ENCODE assay signal across 14 mouse cellular contexts in genomic region chr2:68292539-68293320, GRCm38 (mm10).
DNase-seq lines count a peak whose midpoint lies in the region; ATAC-seq and TF ChIP-seq lines count a peak whose summit lies in the region.
"Had no signal": no experiment of that assay in that cellular context is flagged by ENCODE, and none has a peak within 500 bp of the region (broad histone marks: within the 10 kb centered on the region; RNA-seq: fewer than 3 reads in every experiment).

No protein-coding gene starts in this region.

- TF ChIP-seq EP300 in stomach, postnatal 0 days (optimal IDR thresholded peaks at IDR 0.05), result no peak

- H3K4me2 ChIP-seq in kidney, embryonic 15.5 days, result 0 out of 2 replicates have a peak overlapping the region, but pooled peaks have one; percentile 25
- no peak overlapping the region for H3K4me2 ChIP-seq in neural tube, embryonic 12.5 days (replicated peaks)
- H3K4me2 ChIP-seq in limb, embryonic 11.5 days (ENCODE audit: low read depth, severe bottlenecking), result no peak overlapping the region
- H3K4me2 ChIP-seq in stomach, postnatal 0 days (replicated peaks; ENCODE audit: low read depth), result peak overlapping the region; percentile 25
- H3K4me2 ChIP-seq in midbrain, postnatal 0 days (ENCODE audit: low read depth, low read length, poor library complexity, severe bottlenecking), result no peak overlapping the region
- H3K4me2 ChIP-seq: embryonic facial prominence, embryonic 12.5 days had no signal

- H3K4me3 ChIP-seq in kidney, embryonic 15.5 days (replicated peaks), result no peak overlapping the region
- no peak overlapping the region for H3K4me3 ChIP-seq in kidney, adult 2 months (ENCODE audit: insufficient read depth, low read depth, low read length)
- no peak overlapping the region for H3K4me3 ChIP-seq in neural tube, embryonic 12.5 days
- H3K4me3 ChIP-seq in limb, embryonic 11.5 days (ENCODE audit: low read depth, low read length), result no peak overlapping the region
- H3K4me3 ChIP-seq in stomach, postnatal 0 days (ENCODE audit: low read depth, low read length), result 0 out of 2 replicates have a peak overlapping the region, but pooled peaks have one; percentile 4
- no peak overlapping the region for H3K4me3 ChIP-seq in midbrain, postnatal 0 days (ENCODE audit: low read depth, low read length)
- H3K4me3 ChIP-seq: embryonic facial prominence, embryonic 12.5 days had no signal

- TF ChIP-seq CTCF in kidney, adult 2 months (conservative IDR thresholded peaks at IDR 0.05; ENCODE audit: insufficient read depth, insufficient read length, low read depth, low read length), result no peak
- TF ChIP-seq CTCF in stomach, postnatal 0 days (IDR thresholded peaks at IDR 0.05; ENCODE audit: low read depth), result no peak
- TF ChIP-seq CTCF in midbrain, postnatal 0 days (IDR thresholded peaks at IDR 0.05), result no peak

- WGBS in kidney, embryonic 15.5 days, result 37% methylated on average over 16 of the region's 16 CpGs
- 61% methylated on average over 16 of the region's 16 CpGs for WGBS in kidney, adult 2 months
- 54% methylated on average over 16 of the region's 16 CpGs for WGBS in neural tube, embryonic 12.5 days
- WGBS in limb, embryonic 11.5 days, result 43% methylated on average over 16 of the region's 16 CpGs
- 41% methylated on average over 16 of the region's 16 CpGs for WGBS in stomach, postnatal 0 days
- WGBS in midbrain, postnatal 0 days, result 86% methylated on average over 16 of the region's 16 CpGs

- H3K27ac ChIP-seq in kidney, embryonic 15.5 days, result 0 out of 2 replicates have a peak overlapping the region, but pooled peaks have one; percentile 22
- no peak overlapping the region for H3K27ac ChIP-seq in kidney, adult 2 months (ENCODE audit: insufficient read depth, low read depth, low read length)
- H3K27ac ChIP-seq in neural tube, embryonic 12.5 days, result no peak overlapping the region
- H3K27ac ChIP-seq in limb, embryonic 11.5 days (replicated peaks; ENCODE audit: low read depth, low read length), result no peak overlapping the region
- H3K27ac ChIP-seq in stomach, postnatal 0 days (replicated peaks), result peak overlapping the region; percentile 56
- H3K27ac ChIP-seq in midbrain, postnatal 0 days (ENCODE audit: low read depth, low read length), result no peak overlapping the region
- H3K27ac ChIP-seq: embryonic facial prominence, embryonic 12.5 days had no signal

- peak; percentile 81 for ATAC-seq in kidney, embryonic 15.5 days (replicated peaks; ENCODE audit: low FRiP score)
- ATAC-seq in neural tube, embryonic 12.5 days (ENCODE audit: low FRiP score, low read depth), result peak; percentile 69; the same call in 1 of the 2 replicates
- peak; percentile 75 for ATAC-seq in limb, embryonic 11.5 days (ENCODE audit: insufficient number of reproducible peaks, low FRiP score, low TSS enrichment, low read depth)
- ATAC-seq in stomach, postnatal 0 days (ENCODE audit: low FRiP score, low TSS enrichment), result no peak; the same call in 1 of the 2 replicates
- no peak for ATAC-seq in midbrain, postnatal 0 days (ENCODE audit: low FRiP score)

- H3K27me3 ChIP-seq in kidney, embryonic 15.5 days, result no peaks in the 10 kb centered on the region
- no peaks in the 10 kb centered on the region for H3K27me3 ChIP-seq in kidney, adult 2 months (replicated peaks; ENCODE audit: control insufficient read depth, insufficient read depth, low read length)
- no peaks in the 10 kb centered on the region for H3K27me3 ChIP-seq in neural tube, embryonic 12.5 days (replicated peaks)
- H3K27me3 ChIP-seq in limb, embryonic 11.5 days (ENCODE audit: control insufficient read depth, insufficient read depth, low read length), result no peaks in the 10 kb centered on the region
- no peaks in the 10 kb centered on the region for H3K27me3 ChIP-seq in stomach, postnatal 0 days (ENCODE audit: control insufficient read depth, insufficient read depth, low read length)
- no peaks in the 10 kb centered on the region for H3K27me3 ChIP-seq in midbrain, postnatal 0 days (ENCODE audit: insufficient read depth, low read length)
- H3K27me3 ChIP-seq: embryonic facial prominence, embryonic 12.5 days had no signal

- H3K9ac ChIP-seq in kidney, embryonic 15.5 days, result no peak overlapping the region
- no peak overlapping the region for H3K9ac ChIP-seq in neural tube, embryonic 12.5 days
- no peak overlapping the region for H3K9ac ChIP-seq in limb, embryonic 11.5 days (ENCODE audit: low read length)
- no peak overlapping the region for H3K9ac ChIP-seq in stomach, postnatal 0 days (ENCODE audit: low read length)
- no peak overlapping the region for H3K9ac ChIP-seq in midbrain, postnatal 0 days (replicated peaks; ENCODE audit: low read length, poor library complexity, severe bottlenecking)
- H3K9ac ChIP-seq: embryonic facial prominence, embryonic 12.5 days had no signal

- H3K9me3 ChIP-seq in kidney, embryonic 15.5 days (replicated peaks), result no peaks in the 10 kb centered on the region
- H3K9me3 ChIP-seq in neural tube, embryonic 12.5 days, result no peaks in the 10 kb centered on the region
- H3K9me3 ChIP-seq in limb, embryonic 11.5 days (ENCODE audit: control insufficient read depth, low read length), result no peaks in the 10 kb centered on the region
- no peaks in the 10 kb centered on the region for H3K9me3 ChIP-seq in stomach, postnatal 0 days (ENCODE audit: control insufficient read depth, low read length)
- no peaks in the 10 kb centered on the region for H3K9me3 ChIP-seq in midbrain, postnatal 0 days (ENCODE audit: low read length)
- H3K9me3 ChIP-seq: embryonic facial prominence, embryonic 12.5 days had no signal

- peaks cover 13% of the 10 kb centered on the region for H3K4me1 ChIP-seq in kidney, embryonic 15.5 days
- H3K4me1 ChIP-seq in kidney, adult 2 months (ENCODE audit: control insufficient read depth, insufficient read depth, low read length), result no peaks in the 10 kb centered on the region
- peaks cover 10% of the 10 kb centered on the region; the same call in 1 of the 2 replicates for H3K4me1 ChIP-seq in neural tube, embryonic 12.5 days
- H3K4me1 ChIP-seq in limb, embryonic 11.5 days (ENCODE audit: control insufficient read depth, insufficient read depth, low read length), result peaks cover 8% of the 10 kb centered on the region; the same call in 1 of the 2 replicates
- H3K4me1 ChIP-seq in stomach, postnatal 0 days (replicated peaks; ENCODE audit: control insufficient read depth, insufficient read depth), result no peaks in the 10 kb centered on the region
- H3K4me1 ChIP-seq in midbrain, postnatal 0 days (ENCODE audit: insufficient read depth, low read length), result 0 out of 2 replicates have a peak, but pooled peaks cover 4% of the 10 kb centered on the region
- H3K4me1 ChIP-seq: embryonic facial prominence, embryonic 12.5 days had no signal

- no peaks in the 10 kb centered on the region for H3K36me3 ChIP-seq in kidney, embryonic 15.5 days
- H3K36me3 ChIP-seq in kidney, adult 2 months (ENCODE audit: control insufficient read depth, insufficient read depth, low read length), result no peaks in the 10 kb centered on the region; the same call in 1 of the 2 replicates
- H3K36me3 ChIP-seq in neural tube, embryonic 12.5 days, result no peaks in the 10 kb centered on the region
- H3K36me3 ChIP-seq in limb, embryonic 11.5 days (ENCODE audit: control insufficient read depth, insufficient read depth, low read length), result no peaks in the 10 kb centered on the region
- H3K36me3 ChIP-seq in stomach, postnatal 0 days (ENCODE audit: control insufficient read depth, insufficient read depth, low read length), result no peaks in the 10 kb centered on the region
- H3K36me3 ChIP-seq in midbrain, postnatal 0 days (ENCODE audit: insufficient read depth, low read length), result no peaks in the 10 kb centered on the region; the same call in 1 of the 2 replicates
- H3K36me3 ChIP-seq: embryonic facial prominence, embryonic 12.5 days had no signal

- TF ChIP-seq POLR2A in kidney, adult 2 months (IDR thresholded peaks at IDR 0.05; ENCODE audit: low read depth, low read length), result no peak

- no peak for DNase-seq in kidney, adult 2 months
- no peak for DNase-seq in neural tube, embryonic 10.5 days (ENCODE audit: extremely low spot score, low spot score)
- peak; percentile 46 for DNase-seq in limb, embryonic 11.5 days (ENCODE audit: low spot score)
- DNase-seq in stomach, postnatal 0 days (ENCODE audit: low spot score), result no peak
- DNase-seq in midbrain, postnatal 0 days (ENCODE audit: low spot score), result no peak
- no peak for DNase-seq in layer of hippocampus, adult 11-12 months (ENCODE audit: low spot score)
- DNase-seq: cerebellum, adult 2 months; heart, adult 18-20 months; heart, postnatal 10 days; left cerebral cortex, postnatal 4 days; lung, postnatal 36 days had no signal

Comparison
In these comparisons a context has a peak if more than half of its experiments do, and no peak if none do; other contexts are left out.
1. H3K27ac ChIP-seq: peak in kidney, embryonic 15.5 days (single experiment) and stomach, postnatal 0 days (single experiment); none in kidney, adult 2 months (single experiment), neural tube, embryonic 12.5 days (single experiment), limb, embryonic 11.5 days (single experiment) and midbrain, postnatal 0 days (single experiment).
2. ATAC-seq: peak in kidney, embryonic 15.5 days (single experiment), neural tube, embryonic 12.5 days (single experiment) and limb, embryonic 11.5 days (single experiment); none in stomach, postnatal 0 days (single experiment) and midbrain, postnatal 0 days (single experiment).
3. H3K4me2 ChIP-seq: peak in kidney, embryonic 15.5 days (single experiment) and stomach, postnatal 0 days (single experiment); none in neural tube, embryonic 12.5 days (single experiment), limb, embryonic 11.5 days (single experiment) and midbrain, postnatal 0 days (single experiment).